Mouse (Mus musculus) kidney, postnatal 14 days (tissue): ENCODE results near the gene Enoph1.

Experiments
- DNase-seq: peaks from one replicate; pipeline ENCODE4 v3.0.0; 2022; ENCODE audit warnings: mixed read lengths

The Enoph1 gene

GRCm38 (mm10) chr5:100039602-100040142 lies at the start of gene Enoph1, which contains the start of gene Hnrnpdl:
Enoph1 (plus strand) TSS chr5:100039985.
Hnrnpdl (minus strand) TSS chr5:100039664.
- DNase-seq, result peak; percentile 95

- no peak for DNase-seq
Measured at GRCm38 (mm10) chr5:99994166-99994565, 45.6 kb upstream of the Enoph1 start.

GRCm38 (mm10) chr5:99994680-99995079 lies 45.1 kb upstream of the Enoph1 start:
- no peak for DNase-seq

- no peak for DNase-seq
Measured at GRCm38 (mm10) chr5:100000048-100000447, 39.7 kb upstream of the Enoph1 start.

GRCm38 (mm10) chr5:100000500-100000899 lies 39.3 kb upstream of the Enoph1 start:
- no peak for DNase-seq

- DNase-seq, result no peak
Measured at GRCm38 (mm10) chr5:100003895-100004294, 35.9 kb upstream of the Enoph1 start.

- no peak for DNase-seq
Measured at GRCm38 (mm10) chr5:100005431-100005830, 34.4 kb upstream of the Enoph1 start.

- DNase-seq, result no peak
Measured at GRCm38 (mm10) chr5:100005896-100006295, 33.9 kb upstream of the Enoph1 start.

GRCm38 (mm10) chr5:100006324-100007039 lies 33.3 kb upstream of the Enoph1 start:
- DNase-seq, result no peak

- DNase-seq, result no peak
Measured at GRCm38 (mm10) chr5:100007040-100007375, 32.8 kb upstream of the Enoph1 start.

GRCm38 (mm10) chr5:100008485-100008884 lies 31.3 kb upstream of the Enoph1 start:
- DNase-seq, result no peak

GRCm38 (mm10) chr5:100012599-100012998 lies 27.2 kb upstream of the Enoph1 start:
- DNase-seq, result no peak

GRCm38 (mm10) chr5:100020089-100020488 lies 19.7 kb upstream of the Enoph1 start:
- no peak for DNase-seq

GRCm38 (mm10) chr5:100024403-100024802 lies 15.4 kb upstream of the Enoph1 start:
- no peak for DNase-seq

- DNase-seq, result no peak
Measured at GRCm38 (mm10) chr5:100024868-100025267, 14.9 kb upstream of the Enoph1 start.

GRCm38 (mm10) chr5:100030069-100030468 lies 9.7 kb upstream of the Enoph1 start:
- DNase-seq, result peak; percentile 32

GRCm38 (mm10) chr5:100032107-100032506 lies 7.7 kb upstream of the Enoph1 start:
- no peak for DNase-seq

GRCm38 (mm10) chr5:100032646-100033045 lies 7.1 kb upstream of the Enoph1 start:
- DNase-seq, result no peak

GRCm38 (mm10) chr5:100035950-100036349 lies 3.8 kb upstream of the Enoph1 start:
- no peak for DNase-seq

GRCm38 (mm10) chr5:100036681-100037080 lies 3.1 kb upstream of the Enoph1 start:
- DNase-seq, result no peak

GRCm38 (mm10) chr5:100037965-100038713 lies 1.6 kb upstream of the Enoph1 start:
- DNase-seq, result peak; percentile 93

- peak; percentile 98 for DNase-seq
Measured at GRCm38 (mm10) chr5:100038714-100039601, 827 bp upstream of the Enoph1 start.

GRCm38 (mm10) chr5:100040281-100040784 lies 548 bp downstream of the Enoph1 start:
- DNase-seq, result no peak
